Mouse (Mus musculus) cortical plate, adult 2 months (tissue): ENCODE results near the gene Kif20b.

Experiments
- CTCF ChIP-seq: fragments of 200-500 bp; IDR thresholded peaks from 2 replicates; pipeline ENCODE4 v1.5.1; 2011; ENCODE audit warnings: mild to moderate bottlenecking, control low read depth, low read length; ENCODE audit not compliant: insufficient read depth; ENCODE audit errors: extremely low read depth
- POLR2A ChIP-seq: fragments of 200-500 bp; IDR thresholded peaks from 2 replicates; pipeline ENCODE4 v1.6.1; 2011; ENCODE audit warnings: mild to moderate bottlenecking, low read length, control low read depth; ENCODE audit not compliant: insufficient read depth; ENCODE audit errors: extremely low read depth

GRCm38 (mm10) chr19:35017474-35018208 lies 95.5 kb downstream of the Kif20b start:
- TF ChIP-seq CTCF, result no peak
- no peak for TF ChIP-seq POLR2A
